Mouse (Mus musculus) kidney, postnatal 10 days (tissue): Measurements from ENCODE around the gene Bdp1.
A peak's percentile ranks its signal among the peaks of the same experiment; 100 is the strongest.

Experiments used
- DNase-seq: peaks from one replicate; pipeline ENCODE4 v3.0.0; 2021; ENCODE audit warnings: mixed read lengths

Bdp1 gene

GRCm38 (mm10) chr13:100103748-100104254 is at the start of gene Bdp1:
Gene Bdp1, minus strand, starts transcription at chr13:100104070.
- peak; percentile 97 for DNase-seq

- DNase-seq = no peak
Observed at GRCm38 (mm10) chr13:100152659-100153058, 48.8 kb upstream of the Bdp1 start.

- no peak for DNase-seq
Observed at GRCm38 (mm10) chr13:100141646-100142314, 37.9 kb upstream of the Bdp1 start.

GRCm38 (mm10) chr13:100125258-100125643 is 21.4 kb upstream of the Bdp1 start:
- no peak for DNase-seq

- DNase-seq = peak; percentile 96
Observed at GRCm38 (mm10) chr13:100124423-100125257, 20.8 kb upstream of the Bdp1 start, which contains the start of gene Smn1. Gene Smn1, plus strand, starts transcription at chr13:100124852.

GRCm38 (mm10) chr13:100123970-100124369 is 20.1 kb upstream of the Bdp1 start:
- no peak for DNase-seq

- DNase-seq = no peak
Observed at GRCm38 (mm10) chr13:100112218-100112972, 8.5 kb upstream of the Bdp1 start.

- peak; percentile 92 for DNase-seq
Observed at GRCm38 (mm10) chr13:100107652-100108472, 4.0 kb upstream of the Bdp1 start, which contains the start of gene Serf1. Gene Serf1, plus strand, starts transcription at chr13:100108012.

- DNase-seq = no peak
Observed at GRCm38 (mm10) chr13:100103052-100103658, 715 bp downstream of the Bdp1 start.

GRCm38 (mm10) chr13:100098808-100099207 is 5.1 kb downstream of the Bdp1 start:
- no peak for DNase-seq

GRCm38 (mm10) chr13:100071473-100071872 is 32.4 kb downstream of the Bdp1 start:
- no peak for DNase-seq

GRCm38 (mm10) chr13:100067821-100068220 is 36.0 kb downstream of the Bdp1 start:
- no peak for DNase-seq

- DNase-seq = no peak
Observed at GRCm38 (mm10) chr13:100063936-100064335, 39.9 kb downstream of the Bdp1 start.

- peak; percentile 10 for DNase-seq
Observed at GRCm38 (mm10) chr13:100057738-100058137, 46.1 kb downstream of the Bdp1 start.

GRCm38 (mm10) chr13:100026013-100026412 is 77.9 kb downstream of the Bdp1 start:
- DNase-seq = no peak

- DNase-seq = no peak
Observed at GRCm38 (mm10) chr13:100016891-100017290, 87.0 kb downstream of the Bdp1 start.

GRCm38 (mm10) chr13:100015937-100016336 is 87.9 kb downstream of the Bdp1 start:
- no peak for DNase-seq

- DNase-seq = peak; percentile 93
Observed at GRCm38 (mm10) chr13:100014906-100015895, 88.7 kb downstream of the Bdp1 start, which contains the start of gene Mccc2. Gene Mccc2, minus strand, starts transcription at chr13:100015639.

GRCm38 (mm10) chr13:100005911-100006496 is 97.9 kb downstream of the Bdp1 start:
- no peak for DNase-seq

- peak; percentile 89 for DNase-seq
Observed at GRCm38 (mm10) chr13:100001790-100002196, 102.1 kb downstream of the Bdp1 start.
